Mouse (Mus musculus) small intestine, adult 2 months (tissue): Measurements from ENCODE around the gene Nrg4.

ENCODE experiments used
- CTCF ChIP-seq: fragments of 200-500 bp; IDR thresholded peaks from 2 replicates; pipeline ENCODE4 v1.5.1; 2012; ENCODE audit warnings: low read depth, mild to moderate bottlenecking, control low read depth, inconsistent platforms, low read length, moderate library complexity, mixed read lengths; ENCODE audit not compliant: insufficient replicate concordance, insufficient read length; ENCODE audit errors: extremely low read depth
- POLR2A ChIP-seq: fragments of 200-500 bp; IDR thresholded peaks from 2 replicates; pipeline ENCODE4 v1.6.1; 2012; ENCODE audit warnings: low read depth, mild to moderate bottlenecking, control low read depth, inconsistent platforms, low read length, moderate library complexity

GRCm38 (mm10) chr9:55345332-55345731 lies 18.7 kb upstream of the Nrg4 start:
- TF ChIP-seq CTCF (no peak), POLR2A (no peak)
